Mouse (Mus musculus) neural tube, embryonic 11.5 days (tissue): ENCODE data around the gene Rpgrip1l. TPM values are rescaled to one million over a fixed set of nuclear protein-coding genes. Genes with fewer than 3 reads are reported as not detected.

Experiments
- ATAC-seq: fragments of 200-750 bp; cut with Nextera tagmentation; 2 replicates; pipeline ENCODE4 v1.8.0; 2017; ENCODE audit warnings: moderate number of reproducible peaks, mild to moderate bottlenecking, moderate TSS enrichment, moderate library complexity; ENCODE audit not compliant: insufficient read depth, low FRiP score, low TSS enrichment
- DNase-seq: peaks from one replicate; pipeline ENCODE4 v3.0.0-alpha.2; 2015; ENCODE audit warnings: low spot score
- H3K27ac ChIP-seq: fragments of 300-500 bp; sonication (generic); 2 replicates; pipeline ENCODE4 v1.5.1; 2014; ENCODE audit warnings: low read depth, mild to moderate bottlenecking, low read length
- H3K27me3 ChIP-seq: fragments of 300-500 bp; sonication (generic); 2 replicates; pipeline ENCODE4 v1.6.1; 2014; ENCODE audit warnings: mild to moderate bottlenecking, low read length, mixed read lengths; ENCODE audit not compliant: control insufficient read depth, insufficient read depth
- H3K36me3 ChIP-seq: fragments of 300-500 bp; sonication (generic); 2 replicates; pipeline ENCODE4 v1.6.1; 2014; ENCODE audit warnings: mild to moderate bottlenecking, low read length, moderate library complexity, mixed read lengths; ENCODE audit not compliant: control insufficient read depth, insufficient read depth
- H3K4me1 ChIP-seq: fragments of 300-500 bp; sonication (generic); 2 replicates; pipeline ENCODE4 v1.6.1; 2014; ENCODE audit warnings: low read length, mixed read lengths; ENCODE audit not compliant: control insufficient read depth, insufficient read depth
- H3K4me2 ChIP-seq: fragments of 300-500 bp; sonication (generic); 2 replicates; pipeline ENCODE4 v1.6.1; 2014; ENCODE audit warnings: low read depth, mild to moderate bottlenecking, moderate library complexity
- H3K4me3 ChIP-seq: fragments of 300-500 bp; sonication (generic); 2 replicates; pipeline ENCODE4 v1.5.1; 2014; ENCODE audit warnings: low read depth, low read length
- H3K9ac ChIP-seq: fragments of 300-500 bp; sonication (generic); 2 replicates; pipeline ENCODE4 v1.6.1; 2014; ENCODE audit warnings: mild to moderate bottlenecking, low read length
- H3K9me3 ChIP-seq: fragments of 300-500 bp; sonication (generic); 2 replicates; pipeline ENCODE4 v1.6.1; 2016; ENCODE audit warnings: low read length; ENCODE audit not compliant: control insufficient read depth
- WGBS: fragments of 180-500 bp; shearing (Covaris S2); extraction: QIAGEN DNeasy Blood & Tissue Kit; methylation state at CpG from one replicate; pipeline ENCODE4 v1.1.7; 2014; 5-methylcytosine and 5-hydroxymethylcytosine counted together
- polyA plus RNA-seq: library from polyadenylated mRNA; unstranded; fragments of >200 nt; fragmentation: Nextera tagmentation; extraction: Ambion mirVana; gene quantifications from 2 replicates; pipeline ENCODE4 v1.2.1, GENCODE M21; 2014

Rpgrip1l gene
- polyA plus RNA-seq, 1 experiment from 2014 or later = 13.6 TPM

GRCm38 (mm10) chr8:91326018-91326417 is 13.0 kb upstream of the Rpgrip1l start:
- Histone ChIP-seq H3K27ac (no peak overlapping the region), H3K4me3 (no peak overlapping the region), H3K4me2 (no peak overlapping the region), H3K9ac (no peak overlapping the region), H3K4me1 (peaks cover 16% of the 10 kb centered on the region), H3K27me3 (no peaks in the 10 kb centered on the region), H3K9me3 (no peaks in the 10 kb centered on the region), H3K36me3 (peaks cover 2% of the 10 kb centered on the region; the same call in 1 of the 2 replicates)
- DNase-seq (no peak), ATAC-seq (no peak)
- WGBS = 83% methylated on average over 3 of the region's 3 CpGs

- H3K27ac ChIP-seq = no peak overlapping the region
- H3K9ac ChIP-seq = no peak overlapping the region
- WGBS = 83% methylated on average over 4 of the region's 4 CpGs
- H3K4me3 ChIP-seq = no peak overlapping the region
- DNase-seq = no peak
- peaks cover 10% of the 10 kb centered on the region for H3K4me1 ChIP-seq
- H3K4me2 ChIP-seq = no peak overlapping the region
- no peaks in the 10 kb centered on the region for H3K9me3 ChIP-seq
- H3K27me3 ChIP-seq = no peaks in the 10 kb centered on the region
- peaks cover 2% of the 10 kb centered on the region; the same call in 1 of the 2 replicates for H3K36me3 ChIP-seq
- ATAC-seq = no peak
Measured at GRCm38 (mm10) chr8:91324916-91325315, 11.9 kb upstream of the Rpgrip1l start.

GRCm38 (mm10) chr8:91324271-91324670 is 11.2 kb upstream of the Rpgrip1l start:
- Histone ChIP-seq H3K9ac (no peak overlapping the region), H3K9me3 (no peaks in the 10 kb centered on the region), H3K27me3 (no peaks in the 10 kb centered on the region), H3K4me2 (no peak overlapping the region), H3K4me1 (peaks cover 4% of the 10 kb centered on the region), H3K4me3 (no peak overlapping the region), H3K27ac (no peak overlapping the region), H3K36me3 (peaks cover 2% of the 10 kb centered on the region; the same call in 1 of the 2 replicates)
- DNase-seq (no peak), ATAC-seq (no peak)
- WGBS = 35% methylated on average over 9 of the region's 9 CpGs

GRCm38 (mm10) chr8:91323511-91323910 is 10.4 kb upstream of the Rpgrip1l start:
- H3K9me3 ChIP-seq = no peaks in the 10 kb centered on the region
- peaks cover 2% of the 10 kb centered on the region; the same call in 1 of the 2 replicates for H3K36me3 ChIP-seq
- no peak overlapping the region for H3K9ac ChIP-seq
- H3K27me3 ChIP-seq = no peaks in the 10 kb centered on the region
- H3K4me3 ChIP-seq = no peak overlapping the region
- ATAC-seq (no peak), DNase-seq (no peak)
- H3K4me1 ChIP-seq = no peaks in the 10 kb centered on the region
- H3K27ac ChIP-seq = no peak overlapping the region
- no peak overlapping the region for H3K4me2 ChIP-seq
- 81% methylated on average over 7 of the region's 7 CpGs for WGBS

- DNase-seq (no peak), ATAC-seq (no peak)
- no peaks in the 10 kb centered on the region for H3K27me3 ChIP-seq
- no peaks in the 10 kb centered on the region for H3K9me3 ChIP-seq
- no peak overlapping the region for H3K4me3 ChIP-seq
- WGBS = 81% methylated on average over 7 of the region's 7 CpGs
- no peaks in the 10 kb centered on the region for H3K36me3 ChIP-seq
- H3K4me1 ChIP-seq = peaks cover 6% of the 10 kb centered on the region; the same call in 1 of the 2 replicates
- H3K27ac ChIP-seq = no peak overlapping the region
- no peak overlapping the region for H3K9ac ChIP-seq
- H3K4me2 ChIP-seq = no peak overlapping the region
Measured at GRCm38 (mm10) chr8:91318938-91319729, 6.1 kb upstream of the Rpgrip1l start.

- 92% methylated on average over 5 of the region's 5 CpGs for WGBS
- Histone ChIP-seq H3K4me1 (peaks cover 10% of the 10 kb centered on the region; the same call in 1 of the 2 replicates), H3K4me3 (no peak overlapping the region), H3K4me2 (no peak overlapping the region), H3K27me3 (no peaks in the 10 kb centered on the region), H3K36me3 (no peaks in the 10 kb centered on the region), H3K9ac (no peak overlapping the region), H3K27ac (no peak overlapping the region), H3K9me3 (no peaks in the 10 kb centered on the region)
- DNase-seq (no peak), ATAC-seq (no peak)
Measured at GRCm38 (mm10) chr8:91317567-91318227, 4.6 kb upstream of the Rpgrip1l start.

GRCm38 (mm10) chr8:91312342-91312741 is 720 bp downstream of the Rpgrip1l start:
- Histone ChIP-seq H3K4me3 (peak overlapping the region; percentile 63), H3K27ac (no peak overlapping the region), H3K9me3 (no peaks in the 10 kb centered on the region), H3K9ac (peak overlapping the region; percentile 60), H3K4me2 (peak overlapping the region; percentile 75), H3K36me3 (no peaks in the 10 kb centered on the region), H3K4me1 (peaks cover 15% of the 10 kb centered on the region; the same call in 1 of the 2 replicates), H3K27me3 (no peaks in the 10 kb centered on the region)
- 83% methylated on average over 2 of the region's 2 CpGs for WGBS
- DNase-seq (no peak), ATAC-seq (no peak)

- Histone ChIP-seq H3K9ac (no peak overlapping the region), H3K27ac (no peak overlapping the region), H3K4me1 (no peaks in the 10 kb centered on the region), H3K27me3 (no peaks in the 10 kb centered on the region), H3K36me3 (no peaks in the 10 kb centered on the region), H3K9me3 (no peaks in the 10 kb centered on the region), H3K4me2 (no peak overlapping the region), H3K4me3 (no peak overlapping the region)
- ATAC-seq = no peak
- WGBS = 82% methylated on average over 17 of the region's 17 CpGs
- DNase-seq = no peak
Measured at GRCm38 (mm10) chr8:91304481-91305386, 8.3 kb downstream of the Rpgrip1l start.
